Mouse (Mus musculus) liver (tissue): ENCODE measurements at regions not wholly inside any gene's neighbourhood (a gene's known extent, or its start where the extent isn't known, plus 50 kb on each side); places are given as distances from the start of the nearest gene placed in this dataset.
A peak's percentile ranks its signal among the peaks of the same experiment; 100 is the strongest.

Experiments
- DNase-seq: peaks from one replicate; pipeline ENCODE4 v3.0.0-alpha.2; 2020; ENCODE audit warnings: mixed read lengths

DNA sequence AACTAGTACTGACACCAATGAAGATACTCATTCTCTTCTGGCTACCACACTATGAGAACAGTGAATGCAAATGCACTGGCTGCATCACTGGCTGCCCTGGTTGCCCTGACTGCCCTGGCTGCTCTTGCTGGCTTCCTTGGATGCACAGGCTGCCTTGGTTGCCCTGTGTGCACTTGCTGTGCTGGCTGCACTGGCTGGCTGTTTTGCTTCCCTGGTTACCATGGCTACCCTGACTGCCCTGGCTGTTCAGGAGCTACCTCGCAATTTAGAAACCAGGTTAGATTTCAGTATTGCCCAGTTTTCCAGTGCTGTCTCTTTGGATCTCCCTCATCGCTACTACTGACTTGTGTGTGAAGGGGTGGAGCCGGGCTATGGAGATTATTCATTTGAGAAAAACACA is 175.7 kb downstream of the Fat4 start:
- no peak for DNase-seq

- no peak for DNase-seq
Measured at GRCm38 (mm10) chr3:39065457-39065856, 178.7 kb downstream of the Fat4 start.

GRCm38 (mm10) chr3:39069011-39069410 is 182.3 kb downstream of the Fat4 start:
- DNase-seq, result no peak

DNA sequence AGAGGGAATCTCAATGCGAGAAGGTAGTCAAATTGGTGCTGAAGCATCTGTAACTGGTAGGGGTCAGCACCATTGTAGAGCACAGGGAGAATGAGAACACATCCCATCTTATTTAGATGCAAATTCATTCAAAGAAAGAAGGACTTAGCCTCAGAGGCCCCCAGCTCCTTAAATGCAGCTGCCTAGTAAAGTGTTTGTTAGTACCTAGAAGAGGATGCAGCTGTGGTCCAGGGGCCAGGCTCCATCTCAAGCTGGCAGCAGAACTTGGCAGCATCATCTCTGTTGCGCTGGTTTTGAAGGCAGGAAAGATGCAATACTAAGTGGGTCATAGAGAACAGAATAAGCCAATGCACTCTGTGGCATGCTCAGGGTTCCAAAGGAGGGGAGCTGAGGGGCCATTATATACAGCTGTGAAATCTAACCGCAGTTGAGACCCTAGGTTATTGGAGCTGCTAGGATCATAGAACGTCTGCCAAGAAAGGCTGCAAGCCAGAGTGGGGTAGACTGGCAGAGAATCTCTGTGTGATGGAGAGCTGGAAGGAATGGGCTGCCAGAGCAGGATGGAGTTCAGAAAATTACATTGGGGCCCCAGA is 196.0 kb downstream of the Fat4 start:
- DNase-seq, result no peak

GRCm38 (mm10) chr3:39088948-39089347 is 202.2 kb downstream of the Fat4 start:
- DNase-seq, result no peak

DNA sequence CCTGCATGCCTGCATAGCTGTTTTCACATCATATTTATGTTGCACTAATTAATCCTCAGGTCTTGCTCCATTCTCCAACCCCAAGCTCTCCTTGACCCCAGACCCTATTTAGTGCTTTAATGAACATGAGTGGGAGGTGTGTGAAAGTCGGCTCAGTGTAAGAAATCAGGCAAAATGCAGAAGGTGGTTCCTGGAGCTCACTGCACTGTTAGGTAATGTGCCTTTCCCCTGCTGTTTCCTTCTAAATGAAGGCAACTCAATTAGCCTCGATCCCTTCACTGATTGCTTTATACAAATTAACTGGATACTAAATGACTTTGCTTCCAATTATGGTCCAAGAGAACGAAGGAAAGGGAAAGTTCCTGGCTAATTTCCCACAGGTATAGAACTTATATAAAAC is 215.6 kb downstream of the Fat4 start:
- DNase-seq, result no peak

GRCm38 (mm10) chr3:39109756-39110392 is 223.1 kb downstream of the Fat4 start:
- no peak for DNase-seq

DNA sequence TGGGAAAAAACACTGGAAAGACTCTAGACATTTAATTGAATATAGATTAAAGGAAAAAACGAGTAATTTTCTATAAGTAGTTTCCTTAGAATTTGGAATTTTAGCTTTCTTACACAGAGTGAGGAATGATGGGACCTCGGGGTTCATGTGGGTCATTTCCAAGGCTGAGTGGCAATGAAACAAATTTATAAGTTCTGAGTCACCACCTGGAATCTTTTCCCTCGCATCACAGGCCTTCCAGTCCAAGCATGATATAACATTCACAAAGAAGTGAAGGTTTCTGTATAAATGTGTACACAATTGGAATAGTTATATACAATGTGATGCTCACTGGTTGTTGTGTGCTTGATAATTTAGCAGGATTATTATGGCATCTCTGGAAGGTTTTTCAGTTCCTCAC is 227.3 kb downstream of the Fat4 start:
- DNase-seq, result no peak

GRCm38 (mm10) chr3:39114826-39115225 is 228.1 kb downstream of the Fat4 start:
- DNase-seq, result no peak

GRCm38 (mm10) chr3:39115441-39115840 is 228.7 kb downstream of the Fat4 start:
- DNase-seq, result no peak

- no peak for DNase-seq
Measured at GRCm38 (mm10) chr3:39122250-39122649, 235.5 kb downstream of the Fat4 start.

DNA sequence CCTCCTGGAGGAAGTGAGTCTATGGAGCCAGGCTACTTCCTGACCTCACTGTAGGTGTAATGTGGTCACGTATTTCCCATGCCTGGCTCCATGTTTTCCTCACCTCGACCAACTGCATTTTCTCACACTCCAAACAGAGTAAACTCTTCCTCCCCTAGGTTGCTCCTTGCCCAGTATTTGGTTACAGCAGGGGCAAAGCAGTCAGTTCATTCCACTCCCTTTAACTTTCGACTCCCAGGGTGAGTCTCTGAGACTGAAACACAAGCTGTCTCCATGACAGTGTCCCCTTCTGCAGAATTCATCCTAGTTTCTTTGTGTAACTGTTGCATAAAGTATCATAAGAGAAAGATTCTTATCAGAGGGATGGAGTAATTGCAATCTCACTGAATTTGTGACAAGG is 243.8 kb downstream of the Fat4 start:
- DNase-seq, result no peak

DNA sequence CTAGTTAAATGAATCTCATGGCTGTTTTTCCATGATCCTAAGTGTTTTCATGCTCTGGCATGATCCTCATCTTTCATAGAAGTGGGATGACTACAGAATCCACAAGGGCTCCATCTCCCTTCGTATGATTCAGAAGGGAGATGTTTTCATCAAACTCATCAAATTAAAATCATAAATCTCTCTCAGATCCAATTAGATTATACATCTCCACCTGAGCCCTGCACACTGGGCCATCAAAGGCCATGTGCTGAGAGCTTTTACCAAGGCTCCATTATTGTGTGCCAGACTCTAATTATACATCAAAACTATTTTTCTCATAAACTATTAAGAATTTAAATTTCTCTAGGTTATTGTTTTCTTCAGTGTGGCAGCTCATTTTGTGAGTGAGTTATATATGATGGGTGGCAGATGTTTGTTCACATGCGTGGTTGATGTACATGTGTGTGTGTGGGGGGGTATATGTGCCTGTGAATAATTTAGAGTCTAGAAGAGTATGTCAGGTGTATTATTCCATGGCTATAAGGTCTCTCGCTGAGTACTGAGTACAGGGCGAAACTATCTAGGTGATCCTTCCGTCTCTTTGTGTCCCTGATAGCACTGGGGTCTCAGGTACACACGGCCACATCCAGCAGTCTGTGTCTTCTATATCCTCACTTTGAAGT is 278.4 kb downstream of the Fat4 start:
- no peak for DNase-seq

DNA sequence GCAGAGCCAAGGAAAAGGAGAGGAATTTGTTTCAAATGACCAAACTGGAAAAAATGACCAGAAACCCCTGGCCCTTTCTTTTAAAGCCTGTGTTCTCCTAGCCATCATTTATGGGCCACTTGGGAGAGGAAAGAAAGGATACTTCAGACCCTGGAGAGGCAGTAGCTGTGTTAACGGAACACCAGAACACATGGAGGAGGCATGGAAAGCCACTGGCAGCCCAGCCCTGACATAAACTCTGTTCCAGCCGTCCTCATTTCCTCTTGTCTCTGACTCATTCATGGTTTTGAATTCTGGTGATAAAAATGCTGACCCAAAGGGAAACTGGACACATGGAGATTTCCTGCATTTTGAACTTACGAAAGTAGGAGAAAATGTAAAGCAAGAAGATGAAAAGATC is 295.9 kb downstream of the Fat4 start:
- DNase-seq, result no peak

- DNase-seq, result no peak
Measured at GRCm38 (mm10) chr3:39195102-39195501, 308.4 kb downstream of the Fat4 start.

GRCm38 (mm10) chr3:39202662-39203061 is 315.9 kb downstream of the Fat4 start:
- DNase-seq, result no peak

GRCm38 (mm10) chr3:39208651-39209050 is 321.9 kb downstream of the Fat4 start:
- no peak for DNase-seq

- no peak for DNase-seq
Measured at GRCm38 (mm10) chr3:39209382-39210165, 322.8 kb downstream of the Fat4 start.

DNA sequence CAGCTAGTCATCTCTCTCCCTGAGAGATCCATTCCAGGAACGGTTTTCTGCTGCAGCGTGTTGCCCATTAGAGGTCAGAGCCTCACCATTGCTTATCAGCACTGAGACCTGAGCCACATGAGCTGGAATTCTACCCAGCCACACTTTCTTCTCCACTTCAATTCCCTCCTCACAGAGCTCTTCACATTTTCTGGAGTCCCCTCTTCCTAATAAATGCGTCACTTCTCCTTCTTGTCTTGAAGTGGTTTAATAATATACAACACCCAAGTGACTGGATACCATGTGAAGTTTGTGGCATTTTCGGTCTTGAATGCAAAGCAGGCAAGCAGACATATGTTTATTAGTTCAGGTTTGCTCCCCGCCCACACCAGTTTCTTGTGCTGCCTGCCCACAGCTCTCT is 324.9 kb downstream of the Fat4 start:
- DNase-seq, result no peak

GRCm38 (mm10) chr3:39220011-39220706 is 333.4 kb downstream of the Fat4 start:
- peak; percentile 7 for DNase-seq

DNA sequence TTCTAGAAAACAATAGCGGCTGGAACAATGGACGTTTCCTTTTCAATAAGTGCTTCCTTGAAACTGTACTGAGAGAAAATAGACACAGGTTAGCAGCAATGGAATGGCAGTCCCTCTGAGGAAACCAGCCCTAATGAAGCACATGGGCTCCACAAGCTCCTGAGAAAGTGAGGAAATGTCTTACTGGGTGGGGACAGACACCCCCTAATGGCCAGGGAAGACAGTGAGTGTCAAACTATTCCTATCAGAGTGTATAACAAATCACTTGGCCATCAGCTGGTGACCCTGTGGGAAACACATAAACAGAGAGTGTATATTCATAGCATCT is 333.9 kb downstream of the Fat4 start:
- DNase-seq, result no peak

- DNase-seq, result no peak
Measured at GRCm38 (mm10) chr3:39222059-39222458, 335.3 kb downstream of the Fat4 start.

- DNase-seq, result no peak
Measured at GRCm38 (mm10) chr3:39234921-39235320, 348.2 kb downstream of the Fat4 start.
